Mouse (Mus musculus) liver, embryonic 11.5 days (tissue): Measurements from ENCODE around the gene Actbl2. TPM values are rescaled to one million over a fixed set of nuclear protein-coding genes. Genes with fewer than 3 reads are reported as not detected.
A peak's percentile ranks its signal among the peaks of the same experiment; 100 is the strongest.

Experiments
- ATAC-seq: fragments of 200-750 bp; cut with Nextera tagmentation; replicated peaks from 2 replicates; pipeline ENCODE4 v1.8.0; 2017; ENCODE audit warnings: moderate number of reproducible peaks, mild to moderate bottlenecking, moderate TSS enrichment, moderate library complexity; ENCODE audit not compliant: low FRiP score
- DNase-seq: peaks from one replicate; pipeline ENCODE4 v3.0.0-alpha.2; 2017; ENCODE audit warnings: low spot score
- H3K27ac ChIP-seq: fragments of 300-500 bp; sonication (generic); 2 replicates; pipeline ENCODE4 v1.5.1; 2014; ENCODE audit warnings: mild to moderate bottlenecking, low read depth, low read length, control low read depth
- H3K27me3 ChIP-seq: fragments of 300-500 bp; sonication (generic); replicated peaks from 2 replicates; pipeline ENCODE4 v1.6.1; 2014; ENCODE audit warnings: low read length, mixed read lengths; ENCODE audit not compliant: control insufficient read depth, insufficient read depth
- H3K36me3 ChIP-seq: fragments of 300-500 bp; sonication (generic); 2 replicates; pipeline ENCODE4 v1.6.1; 2014; ENCODE audit warnings: mild to moderate bottlenecking, low read length, moderate library complexity, mixed read lengths; ENCODE audit not compliant: control insufficient read depth, insufficient read depth
- H3K4me1 ChIP-seq: fragments of 300-500 bp; sonication (generic); replicated peaks from 2 replicates; pipeline ENCODE4 v1.6.1; 2014; ENCODE audit warnings: low read length, mixed read lengths; ENCODE audit not compliant: control insufficient read depth, insufficient read depth
- H3K4me2 ChIP-seq: fragments of 300-500 bp; sonication (generic); 2 replicates; pipeline ENCODE4 v1.6.1; 2014; ENCODE audit warnings: mild to moderate bottlenecking, control low read depth, moderate library complexity
- H3K4me3 ChIP-seq: fragments of 300-500 bp; sonication (generic); 2 replicates; pipeline ENCODE4 v1.5.1; 2014; ENCODE audit warnings: low read depth, low read length, control low read depth
- H3K9ac ChIP-seq: fragments of 300-500 bp; sonication (generic); 2 replicates; pipeline ENCODE4 v1.6.1; 2014; ENCODE audit warnings: low read depth, low read length, control low read depth
- H3K9me3 ChIP-seq: fragments of 300-500 bp; sonication (generic); 2 replicates; pipeline ENCODE4 v1.6.1; 2016; ENCODE audit warnings: low read length, inconsistent platforms, mixed read lengths; ENCODE audit not compliant: control insufficient read depth
- WGBS: fragments of 180-500 bp; shearing (Covaris S2); extraction: QIAGEN DNeasy Blood & Tissue Kit; methylation state at CpG from one replicate; pipeline ENCODE4 v1.1.7; 2014; 5-methylcytosine and 5-hydroxymethylcytosine counted together
- polyA plus RNA-seq: library from polyadenylated mRNA; unstranded; fragments of >200 nt; fragmentation: Nextera tagmentation; extraction: Ambion mirVana; gene quantifications from 2 replicates; pipeline ENCODE4 v1.2.1, GENCODE M21; 2014

The Actbl2 gene
- polyA plus RNA-seq, 1 experiment from 2014 or later = not detected

GRCm38 (mm10) chr13:111263758-111264157, 8.9 kb downstream of the Actbl2 start:
- H3K27ac ChIP-seq = no peak overlapping the region
- 69% methylated on average over 3 of the region's 3 CpGs for WGBS
- no peaks in the 10 kb centered on the region for H3K4me1 ChIP-seq
- no peaks in the 10 kb centered on the region for H3K36me3 ChIP-seq
- no peak overlapping the region for H3K4me2 ChIP-seq
- no peaks in the 10 kb centered on the region for H3K27me3 ChIP-seq
- no peaks in the 10 kb centered on the region for H3K9me3 ChIP-seq
- H3K4me3 ChIP-seq = no peak overlapping the region
- no peak overlapping the region for H3K9ac ChIP-seq
- no peak for ATAC-seq
- DNase-seq = no peak

- Histone ChIP-seq H3K4me1 (no peaks in the 10 kb centered on the region), H3K4me2 (no peak overlapping the region), H3K27me3 (no peaks in the 10 kb centered on the region), H3K36me3 (no peaks in the 10 kb centered on the region), H3K4me3 (no peak overlapping the region), H3K27ac (no peak overlapping the region), H3K9ac (no peak overlapping the region), H3K9me3 (no peaks in the 10 kb centered on the region)
- DNase-seq = no peak
- no peak for ATAC-seq
- 43% methylated on average over 4 of the region's 4 CpGs for WGBS
Observed at GRCm38 (mm10) chr13:111265231-111266000, 10.6 kb downstream of the Actbl2 start.

GRCm38 (mm10) chr13:111266855-111267254, 12.0 kb downstream of the Actbl2 start:
- Histone ChIP-seq H3K27me3 (no peaks in the 10 kb centered on the region), H3K4me3 (no peak overlapping the region), H3K4me2 (no peak overlapping the region), H3K4me1 (no peaks in the 10 kb centered on the region), H3K27ac (no peak overlapping the region), H3K36me3 (no peaks in the 10 kb centered on the region), H3K9me3 (no peaks in the 10 kb centered on the region), H3K9ac (no peak overlapping the region)
- DNase-seq (no peak), ATAC-seq (no peak)
- 80% methylated on average over 5 of the region's 5 CpGs for WGBS

- no peaks in the 10 kb centered on the region for H3K4me1 ChIP-seq
- DNase-seq = no peak
- H3K4me3 ChIP-seq = no peak overlapping the region
- no peak overlapping the region for H3K9ac ChIP-seq
- 78% methylated on average over 5 of the region's 5 CpGs for WGBS
- ATAC-seq = no peak
- H3K36me3 ChIP-seq = no peaks in the 10 kb centered on the region
- no peak overlapping the region for H3K27ac ChIP-seq
- no peak overlapping the region for H3K4me2 ChIP-seq
- no peaks in the 10 kb centered on the region for H3K9me3 ChIP-seq
- H3K27me3 ChIP-seq = no peaks in the 10 kb centered on the region
Observed at GRCm38 (mm10) chr13:111268992-111269391, 14.2 kb downstream of the Actbl2 start.

- DNase-seq (no peak), ATAC-seq (no peak)
- no peak overlapping the region for H3K4me2 ChIP-seq
- H3K36me3 ChIP-seq = no peaks in the 10 kb centered on the region
- no peaks in the 10 kb centered on the region for H3K27me3 ChIP-seq
- no peaks in the 10 kb centered on the region for H3K4me1 ChIP-seq
- no peak overlapping the region for H3K9ac ChIP-seq
- H3K4me3 ChIP-seq = no peak overlapping the region
- no peaks in the 10 kb centered on the region for H3K9me3 ChIP-seq
- H3K27ac ChIP-seq = no peak overlapping the region
- 60% methylated on average over 13 of the region's 13 CpGs for WGBS
Observed at GRCm38 (mm10) chr13:111269789-111270335, 15.0 kb downstream of the Actbl2 start.

- DNase-seq = no peak
- WGBS = 75% methylated on average over 8 of the region's 8 CpGs
- Histone ChIP-seq H3K9ac (no peak overlapping the region), H3K4me3 (no peak overlapping the region), H3K4me1 (no peaks in the 10 kb centered on the region), H3K27ac (no peak overlapping the region), H3K27me3 (no peaks in the 10 kb centered on the region), H3K9me3 (no peaks in the 10 kb centered on the region), H3K36me3 (no peaks in the 10 kb centered on the region), H3K4me2 (no peak overlapping the region)
- ATAC-seq = no peak
Observed at GRCm38 (mm10) chr13:111271868-111272267, 17.1 kb downstream of the Actbl2 start.

GRCm38 (mm10) chr13:111286461-111287385, 31.9 kb downstream of the Actbl2 start:
- H3K4me2 ChIP-seq = no peak overlapping the region
- H3K36me3 ChIP-seq = no peaks in the 10 kb centered on the region
- DNase-seq (no peak), ATAC-seq (no peak)
- no peak overlapping the region for H3K27ac ChIP-seq
- H3K9me3 ChIP-seq = peaks cover 3% of the 10 kb centered on the region; the same call in 1 of the 2 replicates
- H3K4me1 ChIP-seq = no peaks in the 10 kb centered on the region; the same call in 1 of the 2 replicates
- WGBS = 66% methylated on average over 10 of the region's 10 CpGs
- H3K4me3 ChIP-seq = no peak overlapping the region
- no peaks in the 10 kb centered on the region for H3K27me3 ChIP-seq
- H3K9ac ChIP-seq = no peak overlapping the region

GRCm38 (mm10) chr13:111291161-111291957, 36.5 kb downstream of the Actbl2 start:
- no peaks in the 10 kb centered on the region; the same call in 1 of the 2 replicates for H3K4me1 ChIP-seq
- no peaks in the 10 kb centered on the region for H3K27me3 ChIP-seq
- DNase-seq (peak; percentile 35), ATAC-seq (no peak)
- H3K9me3 ChIP-seq = no peaks in the 10 kb centered on the region
- H3K4me3 ChIP-seq = no peak overlapping the region
- 67% methylated on average over 17 of the region's 17 CpGs for WGBS
- H3K36me3 ChIP-seq = no peaks in the 10 kb centered on the region
- H3K27ac ChIP-seq = no peak overlapping the region
- no peak overlapping the region for H3K4me2 ChIP-seq
- H3K9ac ChIP-seq = no peak overlapping the region
